Comparison of ENCODE assay signal across 17 mouse cellular contexts in the genomic region with DNA sequence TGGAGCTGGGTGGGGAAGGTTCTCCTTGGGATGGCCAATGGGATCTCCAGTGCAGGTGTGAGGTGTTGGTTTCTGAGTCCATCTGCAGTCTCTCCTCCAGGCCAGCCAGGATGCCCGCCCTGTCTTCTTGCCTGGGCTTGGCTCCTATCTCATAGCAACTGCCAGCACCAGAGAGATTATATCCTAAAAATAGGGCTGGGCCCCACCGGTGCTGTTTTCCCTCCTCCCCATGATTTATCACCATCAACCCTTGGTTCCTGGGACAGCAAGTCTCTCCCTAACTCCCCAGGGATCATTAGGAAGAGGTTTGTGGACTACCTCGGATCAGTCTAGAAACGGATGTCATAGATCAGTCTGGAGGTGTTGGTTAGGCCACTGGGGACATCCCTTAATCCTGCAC. TPM values are rescaled to one million over a fixed set of nuclear protein-coding genes. Genes with fewer than 3 reads are reported as not detected.
"Had no signal": no experiment of that assay in that cellular context is flagged by ENCODE, and none has a peak within 500 bp of the region (broad histone marks: within the 10 kb centered on the region; RNA-seq: fewer than 3 reads in every experiment).

No protein-coding gene starts in this region.

- H3K9me3 ChIP-seq: limb, embryonic 12.5 days; liver, embryonic 13.5 days; lung, embryonic 15.5 days; midbrain, embryonic 12.5 days; neural tube, embryonic 13.5 days had no signal

- H3K27ac ChIP-seq: limb, embryonic 12.5 days; liver, embryonic 13.5 days; lung, embryonic 15.5 days; midbrain, embryonic 12.5 days; neural tube, embryonic 13.5 days had no signal

- H3K9ac ChIP-seq: limb, embryonic 12.5 days; liver, embryonic 13.5 days; liver, postnatal 0 days; lung, embryonic 15.5 days; midbrain, embryonic 12.5 days; neural tube, embryonic 13.5 days had no signal

- ATAC-seq: liver, postnatal 0 days; midbrain, embryonic 16.5 days had no signal

- H3K4me2 ChIP-seq: limb, embryonic 12.5 days; liver, embryonic 13.5 days; lung, embryonic 15.5 days; midbrain, embryonic 12.5 days; neural tube, embryonic 13.5 days had no signal

- DNase-seq: kidney, postnatal 36 days; liver; liver, embryonic 13.5 days; liver, postnatal 0 days; retina, postnatal 1 day; right cerebral cortex, postnatal 14 days; thymus, postnatal 4 days had no signal

- H3K4me1 ChIP-seq: limb, embryonic 12.5 days; liver, embryonic 13.5 days; midbrain, embryonic 12.5 days; neural tube, embryonic 13.5 days had no signal

- H3K4me3 ChIP-seq: limb, embryonic 12.5 days; liver, embryonic 13.5 days; lung, embryonic 15.5 days; midbrain, embryonic 12.5 days; neural tube, embryonic 13.5 days had no signal

- H3K36me3 ChIP-seq: limb, embryonic 12.5 days; liver, embryonic 13.5 days; lung, embryonic 15.5 days; midbrain, embryonic 12.5 days; neural tube, embryonic 13.5 days had no signal

- H3K27me3 ChIP-seq: limb, embryonic 12.5 days; liver, embryonic 13.5 days; lung, embryonic 15.5 days; midbrain, embryonic 12.5 days; neural tube, embryonic 13.5 days had no signal

RNA-seq across cellular contexts. Expression of gene Cdh16, which starts 11.1 kb away (rescaled TPM):
- total RNA-seq: layer of hippocampus, adult 18-20 months; layer of hippocampus, postnatal 10 days; left cerebral cortex, postnatal 36 days; megakaryocyte-erythroid progenitor cell, adult 5-6 weeks had no signal
- polyA plus RNA-seq: limb, embryonic 12.5 days; liver, embryonic 13.5 days; midbrain, embryonic 12.5 days; midbrain, embryonic 16.5 days; small intestine, adult 2 months had no signal
